Mouse (Mus musculus) intestine, embryonic 14.5 days (tissue): ENCODE results near the gene Nek5. TPM values are rescaled to one million over a fixed set of nuclear protein-coding genes. Genes with fewer than 3 reads are reported as not detected.

ENCODE experiments used
- polyA plus RNA-seq: library from polyadenylated mRNA; unstranded; fragments of >200 nt; fragmentation: Nextera tagmentation; extraction: Ambion mirVana; gene quantifications from 2 replicates; pipeline ENCODE4 v1.2.1, GENCODE M21; 2014

The Nek5 gene
- polyA plus RNA-seq, 1 experiment from 2014 or later: 0.12 TPM

Other genes with a start within 250 kb of the Nek5 start
- gene Defb9, start 239.6 kb downstream of the Nek5 start, polyA plus RNA-seq: not detected in 2 replicates
- not detected in 2 replicates for gene Defb11, start 218.6 kb downstream of the Nek5 start, polyA plus RNA-seq
- gene Defb15, start 192.3 kb downstream of the Nek5 start, polyA plus RNA-seq: not detected in 2 replicates
- gene Defb35, start 186.7 kb downstream of the Nek5 start, polyA plus RNA-seq: not detected in 2 replicates
- not detected in 2 replicates for gene Defb13, start 178.3 kb downstream of the Nek5 start, polyA plus RNA-seq
- gene Fam90a1a, start 166.3 kb downstream of the Nek5 start, polyA plus RNA-seq: not detected in 2 replicates
- not detected in 2 replicates for gene Ccdc70, start 155.3 kb downstream of the Nek5 start, polyA plus RNA-seq
- 3.9 and 4.1 TPM in 2 replicates for gene Atp7b, start 64.7 kb downstream of the Nek5 start, polyA plus RNA-seq
- 30.2 and 30.6 TPM in 2 replicates for gene Alg11, start 64.3 kb downstream of the Nek5 start, polyA plus RNA-seq
- 4.4 and 5.6 TPM in 2 replicates for gene Nek3, start 41.4 kb upstream of the Nek5 start, polyA plus RNA-seq
- gene Ckap2, start 60.8 kb upstream of the Nek5 start, polyA plus RNA-seq: 50.9 and 54.9 TPM in 2 replicates
- gene Vps36, start 67.8 kb upstream of the Nek5 start, polyA plus RNA-seq: 41.3 and 47.6 TPM in 2 replicates
- gene Thsd1, start 102.3 kb upstream of the Nek5 start, polyA plus RNA-seq: 9.1 TPM in 2 replicates
- gene Tpte, start 158.4 kb upstream of the Nek5 start, polyA plus RNA-seq: not detected in 2 replicates